Mouse (Mus musculus): Measurements from ENCODE around the gene Grin2b. TPM values are rescaled to one million over a fixed set of nuclear protein-coding genes. Genes with fewer than 3 reads are reported as not detected.

The Grin2b gene
- polyA plus RNA-seq, 2 experiments, result 0.39 to 3.7 TPM

DNA sequence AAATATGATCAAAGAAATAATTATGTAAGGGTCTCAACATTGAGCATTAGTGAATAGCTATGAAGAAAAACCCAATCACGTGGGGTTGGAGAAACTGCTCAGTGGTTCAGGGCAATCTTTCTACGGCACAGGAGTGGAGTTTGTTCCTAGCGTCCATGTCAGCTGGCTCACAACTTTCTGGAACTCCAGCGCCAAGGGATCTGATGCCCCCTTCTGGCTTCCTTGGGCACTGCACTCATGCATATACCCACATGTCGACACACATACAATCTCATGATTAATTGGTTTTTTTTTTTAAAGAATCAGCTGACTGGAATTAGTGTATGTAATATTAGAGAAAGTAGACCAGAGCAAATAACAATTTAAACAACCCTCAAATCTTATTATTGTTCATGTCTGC lies 258.7 kb downstream of the Grin2b start:
- no peak overlapping the region for H3K4me2 ChIP-seq (replicated peaks; ENCODE audit: low read depth, low read length, severe bottlenecking)
- DNase-seq (ENCODE audit: low spot score) (no peak), ATAC-seq (ENCODE audit: low FRiP score, low read depth) (no peak)
- H3K9me3 ChIP-seq (ENCODE audit: control insufficient read depth, low read length), result no peaks in the 10 kb centered on the region
- H3K27ac ChIP-seq (replicated peaks; ENCODE audit: low read depth, low read length), result no peak overlapping the region
- no peak overlapping the region for H3K9ac ChIP-seq (ENCODE audit: low read depth, low read length, severe bottlenecking)
- no peak for TF ChIP-seq POLR2A (IDR thresholded peaks at IDR 0.05; ENCODE audit: borderline replicate concordance, extremely low read depth, insufficient read depth, insufficient read length)
- no peaks in the 10 kb centered on the region for H3K36me3 ChIP-seq (ENCODE audit: control insufficient read depth, insufficient read depth, low read length)
- 95% methylated on average over 5 of the region's 5 CpGs for WGBS
- H3K4me3 ChIP-seq (replicated peaks; ENCODE audit: low read length), result no peak overlapping the region
- H3K27me3 ChIP-seq (ENCODE audit: control insufficient read depth, insufficient read depth, low read length), result no peaks in the 10 kb centered on the region
- no peaks in the 10 kb centered on the region for H3K4me1 ChIP-seq (ENCODE audit: control insufficient read depth, insufficient read depth, low read length)

DNA sequence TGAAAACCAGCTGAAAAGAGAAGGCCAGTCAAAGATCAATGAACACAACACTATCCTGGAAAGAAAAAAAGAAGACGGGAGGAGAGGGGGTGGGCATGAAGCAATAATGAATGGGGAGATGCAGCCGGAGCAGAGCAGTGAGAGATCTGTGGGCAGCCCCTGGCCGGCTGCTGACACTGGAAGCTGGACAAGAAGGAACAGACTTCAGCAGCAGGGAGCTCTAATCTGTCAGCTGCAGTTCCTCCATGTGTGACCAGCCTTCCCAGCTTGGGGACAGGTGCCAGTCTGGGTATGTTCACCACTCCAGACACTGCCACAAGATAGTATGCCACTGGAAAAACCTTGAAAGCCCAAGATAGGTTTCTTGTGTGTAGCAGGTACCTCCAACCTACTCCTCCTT lies 261.2 kb downstream of the Grin2b start:
- 64% methylated on average over 3 of the region's 3 CpGs for WGBS
- H3K27me3 ChIP-seq (ENCODE audit: control insufficient read depth, insufficient read depth, low read length), result no peaks in the 10 kb centered on the region; the same call in 1 of the 2 replicates
- no peak for TF ChIP-seq POLR2A (IDR thresholded peaks at IDR 0.05; ENCODE audit: borderline replicate concordance, extremely low read depth, insufficient read depth, insufficient read length)
- H3K27ac ChIP-seq (replicated peaks; ENCODE audit: low read depth, low read length), result no peak overlapping the region
- no peak overlapping the region for H3K9ac ChIP-seq (ENCODE audit: low read depth, low read length, severe bottlenecking)
- no peak overlapping the region for H3K4me2 ChIP-seq (replicated peaks; ENCODE audit: low read depth, low read length, severe bottlenecking)
- H3K4me3 ChIP-seq (replicated peaks; ENCODE audit: low read length), result no peak overlapping the region
- ATAC-seq (ENCODE audit: low FRiP score, low read depth) (no peak), DNase-seq (ENCODE audit: low spot score) (no peak)
- no peaks in the 10 kb centered on the region for H3K9me3 ChIP-seq (ENCODE audit: control insufficient read depth, low read length)
- no peaks in the 10 kb centered on the region for H3K36me3 ChIP-seq (ENCODE audit: control insufficient read depth, insufficient read depth, low read length)
- H3K4me1 ChIP-seq (ENCODE audit: control insufficient read depth, insufficient read depth, low read length), result peaks cover 5% of the 10 kb centered on the region; the same call in 1 of the 2 replicates

GRCm38 (mm10) chr6:135911131-135911530 lies 262.2 kb downstream of the Grin2b start:
- Histone ChIP-seq H3K36me3 (ENCODE audit: control insufficient read depth, insufficient read depth, low read length) (no peaks in the 10 kb centered on the region), H3K27me3 (ENCODE audit: control insufficient read depth, insufficient read depth, low read length) (no peaks in the 10 kb centered on the region; the same call in 1 of the 2 replicates), H3K9ac (ENCODE audit: low read depth, low read length, severe bottlenecking) (no peak overlapping the region), H3K9me3 (ENCODE audit: control insufficient read depth, low read length) (no peaks in the 10 kb centered on the region), H3K4me2 (replicated peaks; ENCODE audit: low read depth, low read length, severe bottlenecking) (no peak overlapping the region), H3K4me3 (replicated peaks; ENCODE audit: low read length) (no peak overlapping the region), H3K4me1 (ENCODE audit: control insufficient read depth, insufficient read depth, low read length) (peaks cover 5% of the 10 kb centered on the region; the same call in 1 of the 2 replicates), H3K27ac (replicated peaks; ENCODE audit: low read depth, low read length) (no peak overlapping the region)
- ATAC-seq (ENCODE audit: low FRiP score, low read depth), result no peak
- 79% methylated on average over 6 of the region's 6 CpGs for WGBS
- TF ChIP-seq POLR2A (IDR thresholded peaks at IDR 0.05; ENCODE audit: borderline replicate concordance, extremely low read depth, insufficient read depth, insufficient read length), result no peak
- DNase-seq (ENCODE audit: low spot score), result no peak

DNA sequence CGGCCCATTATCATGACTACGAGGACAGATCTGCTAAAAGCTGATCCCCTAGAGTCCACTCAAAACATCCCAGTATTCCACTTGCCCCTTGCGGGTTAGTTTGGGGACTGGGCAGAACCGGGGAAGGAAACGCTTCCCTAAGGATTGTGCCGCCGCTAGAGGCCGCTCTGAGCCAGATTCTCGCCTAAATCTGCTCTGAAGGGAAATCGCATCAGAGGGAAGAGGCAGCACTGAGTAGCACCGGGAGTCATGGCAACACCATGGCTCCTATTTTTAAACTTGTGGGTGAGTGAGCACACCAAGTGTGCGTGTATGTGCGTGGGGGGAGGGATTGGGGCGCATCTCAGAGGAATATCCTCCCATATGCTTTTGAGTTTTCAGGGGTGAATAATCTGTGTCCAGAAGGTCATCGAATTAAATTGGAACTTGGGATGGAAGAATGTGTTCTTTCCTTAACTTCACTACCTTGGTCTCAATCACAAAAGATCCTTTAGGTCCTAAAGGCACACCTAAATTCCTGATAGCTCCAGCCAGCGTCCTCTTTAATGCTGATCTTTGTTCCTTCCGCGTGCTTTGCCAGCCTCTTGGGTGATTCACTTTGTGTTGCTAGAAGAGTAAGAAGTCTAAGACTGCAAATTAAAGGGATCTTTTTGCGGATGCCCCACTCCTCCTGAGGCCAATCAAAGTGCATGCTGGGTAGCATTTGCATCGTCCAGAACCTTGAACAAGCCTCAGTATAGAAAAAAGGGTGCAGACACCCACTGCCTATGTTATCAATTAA lies 265.6 kb downstream of the Grin2b start:
- TF ChIP-seq POLR2A (IDR thresholded peaks at IDR 0.05; ENCODE audit: borderline replicate concordance, extremely low read depth, insufficient read depth, insufficient read length), result no peak
- H3K36me3 ChIP-seq (ENCODE audit: control insufficient read depth, insufficient read depth, low read length), result no peaks in the 10 kb centered on the region
- DNase-seq (ENCODE audit: low spot score), result peak; percentile 86
- WGBS, result 25% methylated on average over 20 of the region's 20 CpGs
- no peak overlapping the region for H3K27ac ChIP-seq (replicated peaks; ENCODE audit: low read depth, low read length)
- H3K9me3 ChIP-seq (ENCODE audit: control insufficient read depth, low read length), result no peaks in the 10 kb centered on the region
- no peak overlapping the region for H3K9ac ChIP-seq (ENCODE audit: low read depth, low read length, severe bottlenecking)
- H3K4me1 ChIP-seq (ENCODE audit: control insufficient read depth, insufficient read depth, low read length), result peaks cover 5% of the 10 kb centered on the region; the same call in 1 of the 2 replicates
- H3K4me3 ChIP-seq (replicated peaks; ENCODE audit: low read length), result no peak overlapping the region
- H3K4me2 ChIP-seq (replicated peaks; ENCODE audit: low read depth, low read length, severe bottlenecking), result no peak overlapping the region
- H3K27me3 ChIP-seq (ENCODE audit: control insufficient read depth, insufficient read depth, low read length), result no peaks in the 10 kb centered on the region; the same call in 1 of the 2 replicates
- peak; percentile 85 for ATAC-seq (ENCODE audit: low FRiP score, low read depth)

DNA sequence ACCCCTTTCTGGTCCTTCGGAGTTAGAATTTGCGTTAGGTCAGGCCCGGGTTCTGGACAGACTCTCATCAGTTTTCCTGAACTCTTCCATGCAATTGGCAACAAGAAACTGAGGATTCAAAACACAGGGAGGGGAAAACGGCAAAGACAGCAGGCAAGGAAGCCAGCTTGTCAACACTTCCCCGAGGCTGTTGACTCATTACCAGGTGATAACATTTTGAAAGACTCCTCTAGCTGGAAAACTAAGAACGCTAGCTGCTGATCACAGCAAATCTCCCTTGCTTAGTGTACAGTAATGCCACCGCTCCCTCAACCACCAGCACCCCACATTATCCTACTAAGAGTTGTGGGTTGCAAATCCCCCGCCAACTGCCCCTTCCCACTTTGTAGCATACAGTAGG lies 266.2 kb downstream of the Grin2b start:
- Histone ChIP-seq H3K27ac (replicated peaks; ENCODE audit: low read depth, low read length) (no peak overlapping the region), H3K4me2 (replicated peaks; ENCODE audit: low read depth, low read length, severe bottlenecking) (no peak overlapping the region), H3K27me3 (ENCODE audit: control insufficient read depth, insufficient read depth, low read length) (no peaks in the 10 kb centered on the region; the same call in 1 of the 2 replicates), H3K4me1 (ENCODE audit: control insufficient read depth, insufficient read depth, low read length) (peaks cover 5% of the 10 kb centered on the region; the same call in 1 of the 2 replicates), H3K36me3 (ENCODE audit: control insufficient read depth, insufficient read depth, low read length) (no peaks in the 10 kb centered on the region), H3K9me3 (ENCODE audit: control insufficient read depth, low read length) (no peaks in the 10 kb centered on the region), H3K4me3 (replicated peaks; ENCODE audit: low read length) (no peak overlapping the region), H3K9ac (ENCODE audit: low read depth, low read length, severe bottlenecking) (no peak overlapping the region)
- 66% methylated on average over 8 of the region's 8 CpGs for WGBS
- DNase-seq (ENCODE audit: low spot score) (no peak), ATAC-seq (ENCODE audit: low FRiP score, low read depth) (no peak)
- no peak for TF ChIP-seq POLR2A (IDR thresholded peaks at IDR 0.05; ENCODE audit: borderline replicate concordance, extremely low read depth, insufficient read depth, insufficient read length)
